Mouse (Mus musculus): ENCODE data around the gene Efr3b. TPM values are rescaled to one million over a fixed set of nuclear protein-coding genes. Genes with fewer than 3 reads are reported as not detected.
"Not testable (repeated sequence)": the region's sequence is repeated elsewhere in the genome, so short reads cannot be mapped to it uniquely, and the experiment has no call there.

Gene Efr3b
- total RNA-seq, 2 experiments from 2014 or later = 91.9 to 92.3 TPM

DNA sequence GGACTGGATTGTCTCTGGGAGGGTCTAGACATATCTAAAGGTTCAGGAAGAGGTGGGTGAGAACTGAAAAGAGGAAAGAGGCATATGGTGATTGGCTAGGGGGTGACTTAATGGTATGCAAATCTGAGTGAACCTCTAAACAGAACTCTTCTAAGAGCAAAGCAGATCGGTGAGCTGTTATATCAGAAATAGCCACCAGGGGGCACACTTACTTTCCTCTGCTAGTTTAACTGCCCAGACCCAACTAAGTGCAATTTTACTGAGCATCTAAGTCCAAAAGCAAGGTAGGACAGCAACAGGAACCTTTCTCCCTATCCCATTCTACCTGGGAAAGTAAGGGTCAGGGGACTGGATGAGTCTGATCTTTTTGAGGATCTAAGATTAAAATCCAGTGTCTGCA lies 55.0 kb downstream of the Efr3b start:
- peak; percentile 69 to 94 for DNase-seq (ENCODE audit: low spot score in 2 of 2)

DNA sequence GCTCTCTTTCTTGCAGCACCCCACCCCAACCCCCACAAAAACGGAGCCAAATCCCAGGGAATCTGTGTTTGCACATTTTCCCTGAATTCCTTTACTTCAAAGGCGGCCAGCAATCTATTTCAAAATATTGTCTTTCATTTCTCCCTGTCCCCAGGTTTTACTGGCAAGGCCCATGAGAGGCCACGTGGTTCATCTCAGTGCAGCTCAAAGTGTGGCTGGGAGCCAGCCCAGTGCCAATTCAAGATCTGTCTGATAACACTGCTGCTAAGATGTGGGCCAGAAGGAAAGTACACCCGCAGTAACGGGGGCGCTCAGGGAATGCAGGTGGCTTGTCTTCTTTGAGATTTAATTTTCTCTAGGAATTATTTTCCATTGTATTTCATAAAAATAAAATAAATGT lies 56.5 kb downstream of the Efr3b start:
- peak in 1 of 2 experiments; percentile 67 for DNase-seq (ENCODE audit: low spot score in 2 of 2)

DNA sequence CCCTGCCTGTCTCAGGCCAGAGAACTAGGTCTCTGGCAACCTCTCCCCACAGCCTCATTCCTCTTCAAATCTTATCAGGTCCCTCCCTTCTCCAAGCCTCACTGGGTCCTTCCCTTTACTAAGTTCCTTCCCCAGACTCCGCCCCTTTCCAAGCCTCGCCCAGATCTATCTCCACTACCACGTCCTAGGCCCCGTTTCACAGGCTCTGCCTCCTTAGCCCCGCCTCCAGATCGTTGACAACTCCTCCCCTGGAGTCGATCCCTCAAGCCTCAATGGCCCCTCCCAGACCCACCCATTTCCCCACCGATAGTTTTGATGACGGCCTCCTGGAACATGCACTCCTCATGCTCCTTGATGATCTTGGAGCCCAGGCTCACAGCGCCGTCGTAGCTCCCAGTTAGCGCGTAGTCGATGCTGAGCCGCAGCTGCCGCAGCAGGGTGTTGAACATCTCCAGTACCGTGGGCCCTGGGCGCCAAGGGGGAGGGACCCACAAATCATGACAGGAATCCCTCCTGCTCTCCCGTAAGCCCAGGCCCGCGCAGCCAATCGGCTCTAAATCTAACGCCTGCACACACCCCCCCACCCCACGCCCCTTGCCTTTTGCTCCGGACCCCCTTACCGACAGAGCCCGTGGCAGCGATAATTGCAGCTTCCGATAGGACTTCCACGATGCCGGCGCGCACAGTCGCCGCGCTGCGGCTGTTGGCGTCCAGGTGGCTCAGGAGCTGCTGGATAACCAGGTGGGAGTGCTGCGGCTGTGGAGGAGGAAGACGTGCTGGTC lies 57.2 kb downstream of the Efr3b start:
- DNase-seq (ENCODE audit: low spot score in 2 of 2) = peak; percentile 79 to 83

DNA sequence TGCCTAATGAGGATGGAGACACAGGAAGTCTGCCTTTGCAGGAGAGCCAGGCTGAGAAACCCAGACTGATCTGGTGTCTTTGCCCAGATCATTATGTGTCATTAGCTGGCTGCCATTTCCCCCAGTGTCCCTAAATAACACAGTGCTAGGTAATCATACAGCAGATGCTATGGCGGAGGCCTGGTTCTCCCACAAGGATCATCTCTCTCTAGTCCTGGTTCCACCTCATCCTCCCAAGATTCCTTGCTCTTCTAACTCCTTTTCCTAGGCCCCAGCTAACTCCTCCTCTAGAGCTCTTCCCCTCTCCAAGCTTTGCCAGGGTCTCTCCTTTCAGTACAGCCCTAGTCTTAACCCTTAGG lies 57.7 kb downstream of the Efr3b start:
- peak in 1 of 2 experiments; percentile 20 for DNase-seq (ENCODE audit: low spot score in 2 of 2)

DNA sequence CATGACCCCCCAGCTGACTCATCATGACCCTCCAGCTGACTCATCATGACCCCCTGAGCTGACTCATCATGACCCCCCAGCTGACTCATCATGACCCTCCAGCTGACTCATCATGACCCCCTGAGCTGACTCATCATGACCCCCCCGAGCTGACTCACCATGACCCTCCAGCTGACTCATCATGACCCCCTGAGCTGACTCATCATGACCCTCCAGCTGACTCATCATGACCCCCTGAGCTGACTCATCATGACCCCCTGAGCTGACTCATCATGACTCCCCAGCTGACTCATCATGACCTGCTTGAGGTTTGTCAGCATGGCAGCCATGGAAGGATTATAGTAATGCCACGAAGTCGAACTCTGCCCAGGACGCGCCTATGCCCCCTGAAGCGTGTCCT lies 65.5 kb downstream of the Efr3b start:
- DNase-seq (ENCODE audit: low spot score in 2 of 2) = not testable (repeated sequence)

DNA sequence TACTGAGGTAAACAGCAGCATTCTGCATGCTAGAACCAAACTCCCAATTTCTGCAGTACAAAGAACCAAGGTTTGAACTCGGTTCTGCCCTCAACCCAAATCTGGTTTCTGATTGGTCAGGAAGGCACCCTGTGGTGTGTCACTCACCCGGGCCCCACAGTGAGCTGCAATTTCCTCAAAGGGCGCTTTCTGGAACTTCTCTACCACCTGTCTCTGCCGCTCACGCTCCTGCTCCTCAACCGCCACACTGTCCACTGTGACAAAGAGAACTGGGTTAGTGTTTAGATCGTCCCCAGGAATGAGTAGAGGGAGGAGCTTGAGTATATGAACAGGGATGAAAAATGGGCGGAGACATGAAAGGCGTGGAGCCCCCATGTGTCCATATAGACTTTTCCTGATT lies 70.3 kb downstream of the Efr3b start:
- DNase-seq (ENCODE audit: low spot score in 2 of 2) = no peak

DNA sequence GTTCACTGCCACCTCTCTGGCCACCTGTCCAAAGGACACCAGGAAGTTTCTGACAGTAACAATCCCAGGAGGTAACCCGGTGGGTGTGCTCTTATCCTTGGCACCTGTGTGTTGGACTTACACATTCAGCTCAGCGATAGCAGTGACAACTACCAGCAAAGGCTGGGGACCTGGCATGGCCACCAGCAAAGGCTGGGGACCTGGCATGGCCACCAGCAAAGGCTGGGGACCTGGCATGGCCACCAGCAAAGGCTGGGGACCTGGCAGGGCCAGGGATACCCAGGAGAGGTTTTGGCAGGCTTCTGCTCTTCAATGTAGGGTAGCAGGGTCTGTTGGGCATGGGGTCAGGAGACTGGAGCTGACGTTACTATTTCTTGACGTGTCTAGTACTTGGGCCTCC lies 71.5 kb downstream of the Efr3b start:
- DNase-seq (ENCODE audit: low spot score in 2 of 2) = no peak

DNA sequence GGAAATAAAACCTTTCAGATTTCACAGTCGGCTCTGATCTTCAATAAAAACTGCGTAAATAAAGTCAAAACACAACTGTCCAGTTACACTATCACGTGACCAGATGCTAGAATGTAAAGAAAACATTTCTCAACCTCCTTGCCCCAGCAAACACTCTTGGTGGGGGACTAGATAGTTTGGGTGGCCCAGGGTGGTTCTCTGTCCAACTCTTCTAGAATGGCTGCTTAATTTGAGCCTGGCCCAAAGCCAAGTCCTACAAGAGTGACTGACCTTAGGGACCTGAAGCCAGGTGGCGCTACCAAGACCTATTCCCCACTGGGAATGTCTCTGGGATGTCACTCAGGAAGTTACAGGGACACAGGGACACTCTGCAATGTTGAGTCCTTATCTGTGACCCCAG lies 78.2 kb downstream of the Efr3b start:
- DNase-seq (ENCODE audit: low spot score in 2 of 2) = no peak

DNA sequence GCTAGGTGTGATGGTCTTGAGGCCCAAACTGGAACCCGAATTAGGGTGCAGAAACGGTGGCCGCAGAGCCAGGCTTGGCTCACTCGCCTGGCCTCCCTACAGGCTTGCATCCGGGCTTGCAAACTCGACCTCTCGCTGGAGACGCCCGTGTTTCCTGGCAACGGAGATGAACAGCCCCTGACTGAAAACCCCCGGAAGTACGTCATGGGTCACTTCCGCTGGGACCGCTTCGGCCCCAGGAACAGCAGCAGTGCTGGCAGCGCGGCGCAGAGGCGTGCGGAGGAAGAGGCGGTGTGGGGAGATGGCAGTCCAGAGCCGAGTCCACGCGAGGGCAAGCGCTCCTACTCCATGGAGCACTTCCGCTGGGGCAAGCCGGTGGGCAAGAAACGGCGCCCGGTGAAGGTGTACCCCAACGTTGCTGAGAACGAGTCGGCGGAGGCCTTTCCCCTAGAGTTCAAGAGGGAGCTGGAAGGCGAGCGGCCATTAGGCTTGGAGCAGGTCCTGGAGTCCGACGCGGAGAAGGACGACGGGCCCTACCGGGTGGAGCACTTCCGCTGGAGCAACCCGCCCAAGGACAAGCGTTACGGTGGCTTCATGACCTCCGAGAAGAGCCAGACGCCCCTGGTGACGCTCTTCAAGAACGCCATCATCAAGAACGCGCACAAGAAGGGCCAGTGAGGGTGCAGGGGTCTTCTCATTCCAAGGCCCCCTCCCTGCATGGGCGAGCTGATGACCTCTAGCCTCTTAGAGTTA lies 78.7 kb downstream of the Efr3b start:
- peak; percentile 78 to 85 for DNase-seq (ENCODE audit: low spot score in 2 of 2)

DNA sequence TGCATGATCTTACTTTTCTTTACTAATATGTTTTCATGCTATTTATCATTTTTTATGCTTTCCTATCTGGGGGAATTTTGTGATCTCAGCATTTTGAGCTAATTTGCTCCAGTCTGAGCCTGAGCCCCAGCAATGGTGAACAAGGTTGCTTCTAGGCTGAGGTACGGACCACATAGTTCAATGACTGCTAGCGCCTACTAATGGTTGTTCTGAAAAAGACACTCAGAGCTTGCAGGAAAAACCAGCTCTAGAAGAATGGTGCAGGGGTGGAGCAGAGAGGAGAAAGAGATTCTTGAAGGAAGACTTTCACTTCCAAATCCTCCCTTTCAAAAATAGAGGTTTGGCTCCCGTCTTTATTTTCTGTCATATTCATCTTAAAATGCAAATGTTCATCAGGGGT lies 82.4 kb downstream of the Efr3b start:
- no peak for DNase-seq (ENCODE audit: low spot score in 2 of 2)

DNA sequence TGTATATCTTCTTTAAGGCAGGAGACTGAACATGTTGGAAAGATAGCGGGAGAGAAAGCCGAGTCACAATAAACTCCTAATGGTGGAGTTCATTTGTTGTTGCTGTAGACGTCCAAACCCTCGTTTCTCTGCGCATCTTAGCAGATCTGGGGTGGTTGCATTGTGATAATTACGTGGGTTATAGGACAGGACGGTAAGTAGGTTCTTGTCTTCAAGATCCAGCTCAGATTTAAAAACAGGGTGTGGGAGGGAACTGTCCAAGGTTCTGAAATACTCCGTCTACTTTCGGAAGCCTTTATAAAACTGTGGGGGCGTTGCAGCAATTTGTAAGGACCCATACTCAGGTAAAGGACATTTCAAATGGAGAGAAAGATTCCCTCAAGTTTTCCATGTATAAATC lies 83.3 kb downstream of the Efr3b start:
- no peak for DNase-seq (ENCODE audit: low spot score in 2 of 2)

DNA sequence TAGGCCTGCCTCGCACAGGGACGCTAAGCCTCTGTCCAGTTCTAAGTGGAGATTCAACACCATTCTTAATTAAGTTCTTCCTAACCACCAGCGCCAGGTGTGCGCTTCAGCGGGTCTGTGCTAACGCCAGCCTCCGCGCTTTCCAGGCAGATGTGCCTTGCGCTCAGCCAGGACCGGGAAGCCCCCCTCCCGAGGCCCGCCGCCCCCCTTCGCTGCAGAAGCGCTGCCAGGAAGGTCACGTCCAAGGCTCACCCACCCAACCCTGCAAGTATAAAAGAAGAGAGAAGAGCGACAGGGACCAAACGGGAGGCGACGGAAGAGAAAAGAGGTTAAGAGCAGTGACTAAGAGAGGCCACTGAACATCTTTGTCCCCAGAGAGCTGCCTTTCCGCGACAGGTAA lies 84.1 kb downstream of the Efr3b start, which contains the start of gene Pomc:
Pomc (plus strand) TSS at position 301 of the 400 bp plus-strand sequence.
- no peak for DNase-seq (ENCODE audit: low spot score in 2 of 2)

DNA sequence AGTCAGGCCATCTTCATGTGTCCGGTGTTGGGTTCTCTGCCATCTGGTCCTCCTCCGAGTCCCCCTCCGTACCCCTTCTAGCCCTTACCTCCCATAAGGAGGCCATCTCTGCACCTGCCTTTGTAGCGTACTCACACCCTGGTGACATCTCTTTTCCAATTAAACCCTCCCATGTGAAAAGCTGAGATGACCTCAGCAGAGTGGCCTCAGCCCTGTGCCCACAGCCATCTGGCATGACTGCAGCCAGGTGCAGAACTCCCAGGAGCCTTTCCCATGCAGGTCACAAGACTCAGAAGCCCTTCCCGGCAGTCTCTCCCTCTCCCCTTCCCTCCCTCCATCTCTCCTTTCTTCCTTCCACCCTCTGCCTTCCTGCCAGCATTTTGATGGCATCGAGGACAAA lies 91.2 kb downstream of the Efr3b start:
- no peak for DNase-seq (ENCODE audit: low spot score in 2 of 2)

DNA sequence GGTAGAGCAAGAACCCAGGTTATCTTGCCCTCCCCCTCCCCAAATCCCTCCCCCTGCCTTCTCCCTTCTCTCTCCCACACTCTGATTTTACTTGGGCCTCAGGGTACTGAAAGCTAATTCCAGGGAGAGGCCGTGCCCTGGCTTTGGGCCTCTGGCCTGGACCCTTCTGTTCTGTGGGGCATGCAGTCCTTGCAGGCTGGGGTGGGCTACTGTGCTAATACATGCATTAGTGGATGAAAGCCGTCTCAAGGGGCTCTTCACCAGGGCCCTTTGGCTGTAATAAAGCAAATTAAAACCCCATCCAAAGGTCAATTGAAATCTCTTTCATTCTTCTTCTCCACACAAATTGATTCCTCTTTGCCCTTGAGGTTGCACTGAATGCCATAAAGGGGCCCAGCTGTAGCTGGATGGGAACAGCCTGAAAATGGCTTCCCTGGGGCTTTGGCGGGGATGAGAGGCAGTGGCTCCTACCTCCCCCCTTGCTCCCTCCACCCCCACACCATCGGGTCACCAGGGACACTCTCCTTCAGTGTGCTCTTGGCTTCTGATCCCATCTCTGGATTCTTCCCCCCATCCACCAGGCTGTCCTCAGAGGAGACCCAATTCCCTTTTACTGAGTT lies 94.2 kb downstream of the Efr3b start:
- DNase-seq (ENCODE audit: low spot score in 2 of 2) = no peak

DNA sequence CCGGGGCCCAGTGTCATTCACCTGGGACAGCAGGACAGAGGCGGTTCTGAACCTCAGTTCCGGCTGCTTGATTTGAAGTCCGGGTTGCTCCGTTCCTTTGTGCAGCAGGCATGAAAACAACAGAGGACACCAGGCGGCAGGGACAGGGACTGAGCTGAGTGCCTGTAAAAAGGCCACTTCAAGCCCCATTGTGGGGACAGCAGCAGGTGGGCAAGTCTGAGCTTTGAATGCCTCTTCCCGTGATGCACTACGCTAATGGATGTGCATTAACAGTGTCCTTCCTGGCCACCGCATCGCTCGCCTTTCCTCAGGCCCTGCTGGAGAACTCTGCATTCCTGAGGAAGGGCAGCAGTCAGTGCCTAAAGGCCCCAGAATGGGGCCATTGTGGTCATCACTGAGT lies 96.7 kb downstream of the Efr3b start:
- no peak for DNase-seq (ENCODE audit: low spot score in 2 of 2)

DNA sequence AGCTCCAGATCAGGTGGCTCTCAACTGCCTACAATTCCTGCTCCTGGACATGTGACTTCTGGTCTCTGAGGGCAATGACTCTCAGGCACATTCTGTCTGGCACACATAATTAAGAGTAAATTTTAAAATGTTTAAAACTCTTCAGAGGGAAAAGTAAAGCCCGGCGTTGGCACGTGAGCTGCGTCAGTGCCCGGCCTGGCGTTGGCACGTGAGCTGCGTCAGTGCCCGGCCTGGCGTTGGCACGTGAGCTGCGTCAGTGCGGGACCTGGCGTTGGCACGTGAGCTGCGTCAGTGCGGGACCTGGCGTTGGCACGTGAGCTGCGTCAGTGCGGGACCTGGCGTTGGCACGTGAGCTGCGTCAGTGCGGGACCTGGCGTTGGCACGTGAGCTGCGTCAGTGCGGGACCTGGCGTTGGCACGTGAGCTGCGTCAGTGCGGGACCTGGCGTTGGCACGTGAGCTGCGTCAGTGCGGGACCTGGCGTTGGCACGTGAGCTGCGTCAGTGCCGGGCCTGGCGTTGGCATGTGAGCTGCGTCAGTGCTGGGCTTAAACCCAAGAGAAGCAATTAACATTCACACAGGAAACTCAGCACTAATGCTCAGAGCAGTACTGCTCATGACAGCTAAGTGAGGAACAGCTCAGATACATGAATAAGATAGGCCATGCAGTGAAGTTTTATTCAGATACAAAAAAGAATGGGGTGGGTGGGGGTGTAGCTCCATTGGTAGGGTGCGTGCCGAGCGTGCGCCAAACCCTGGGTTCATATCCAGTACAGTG lies 108.4 kb downstream of the Efr3b start:
- peak; percentile 35 to 75 for DNase-seq (ENCODE audit: low spot score in 2 of 2)

DNA sequence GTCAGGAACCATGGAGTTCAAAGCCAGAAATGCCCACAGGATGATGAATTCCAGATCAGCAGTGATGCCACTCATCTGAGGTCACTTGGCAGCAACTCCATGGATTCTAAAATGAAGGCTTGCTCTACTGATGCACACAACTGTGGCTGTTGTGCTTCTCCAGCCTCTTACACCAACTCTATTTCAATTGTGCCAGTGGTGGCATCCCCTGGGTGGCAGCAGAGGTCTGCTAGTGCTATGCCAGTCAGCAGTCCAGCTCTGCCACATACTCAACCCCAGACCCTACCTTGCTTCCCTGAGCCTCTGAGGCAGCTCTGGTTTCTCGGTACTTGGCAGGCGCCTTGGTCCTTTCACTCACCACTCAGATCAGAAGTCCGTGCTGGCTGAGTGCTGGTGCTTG lies 109.9 kb downstream of the Efr3b start:
- peak in 1 of 2 experiments; percentile 64 for DNase-seq (ENCODE audit: low spot score in 2 of 2)

DNA sequence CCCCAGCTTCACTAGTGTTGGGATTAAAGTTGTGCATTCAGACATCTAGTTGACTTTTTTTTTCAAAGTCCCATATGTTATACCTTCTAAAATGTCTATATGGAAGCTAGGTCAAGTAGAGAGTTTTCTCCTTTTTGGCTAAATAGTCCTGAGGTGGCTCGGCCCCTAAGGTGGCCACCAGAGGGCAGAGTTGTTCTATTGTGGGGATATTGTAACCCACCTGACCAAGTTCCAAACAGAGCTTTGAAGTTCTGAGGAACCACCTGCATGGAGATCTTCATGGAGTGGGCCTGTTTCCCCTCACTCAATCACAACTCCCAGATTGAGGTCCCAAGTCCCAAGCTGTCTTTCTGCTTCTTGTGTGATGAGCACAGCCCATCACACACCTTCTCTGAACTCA lies 112.6 kb downstream of the Efr3b start:
- peak; percentile 49 to 80 for DNase-seq (ENCODE audit: low spot score in 2 of 2)

DNA sequence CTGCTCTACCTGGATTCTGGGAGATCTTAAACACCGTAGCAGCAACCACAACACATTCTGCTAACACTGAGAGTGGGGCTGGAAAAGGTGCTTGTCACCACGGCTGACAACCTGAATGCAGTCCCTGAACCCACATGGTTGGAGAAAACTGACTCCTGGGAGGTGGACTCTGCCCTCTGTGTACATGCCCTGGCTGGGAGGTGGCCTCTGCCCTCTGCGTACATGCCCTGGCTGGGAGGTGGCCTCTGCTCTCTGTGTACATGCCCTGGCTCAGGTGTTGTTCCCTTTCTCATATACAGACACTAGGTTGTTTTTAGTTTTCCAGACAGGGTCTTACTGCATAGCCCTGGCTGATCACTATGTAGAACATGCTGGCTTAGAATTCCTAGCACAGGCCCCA lies 119.3 kb downstream of the Efr3b start:
- no peak for DNase-seq (ENCODE audit: low spot score in 2 of 2)

DNA sequence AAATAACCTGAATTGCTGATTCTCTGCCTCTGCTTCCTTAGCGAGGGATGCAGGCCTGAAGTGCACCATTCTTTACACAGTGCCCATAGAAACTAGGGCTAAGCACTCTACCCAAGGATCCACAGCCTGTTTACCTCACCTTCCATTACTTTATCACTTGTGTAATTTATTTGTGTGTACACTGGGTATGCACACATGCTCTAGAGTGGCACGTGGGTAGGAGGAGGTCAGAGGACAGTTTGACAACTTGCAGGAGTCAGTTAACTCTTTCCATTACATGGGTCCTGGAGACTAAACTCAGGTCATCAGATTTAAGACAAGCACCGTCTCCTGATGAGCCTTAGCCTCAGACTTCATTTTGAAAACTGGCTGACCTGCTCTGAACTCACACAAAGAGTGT lies 120.1 kb downstream of the Efr3b start:
- DNase-seq (ENCODE audit: low spot score in 2 of 2) = no peak

DNA sequence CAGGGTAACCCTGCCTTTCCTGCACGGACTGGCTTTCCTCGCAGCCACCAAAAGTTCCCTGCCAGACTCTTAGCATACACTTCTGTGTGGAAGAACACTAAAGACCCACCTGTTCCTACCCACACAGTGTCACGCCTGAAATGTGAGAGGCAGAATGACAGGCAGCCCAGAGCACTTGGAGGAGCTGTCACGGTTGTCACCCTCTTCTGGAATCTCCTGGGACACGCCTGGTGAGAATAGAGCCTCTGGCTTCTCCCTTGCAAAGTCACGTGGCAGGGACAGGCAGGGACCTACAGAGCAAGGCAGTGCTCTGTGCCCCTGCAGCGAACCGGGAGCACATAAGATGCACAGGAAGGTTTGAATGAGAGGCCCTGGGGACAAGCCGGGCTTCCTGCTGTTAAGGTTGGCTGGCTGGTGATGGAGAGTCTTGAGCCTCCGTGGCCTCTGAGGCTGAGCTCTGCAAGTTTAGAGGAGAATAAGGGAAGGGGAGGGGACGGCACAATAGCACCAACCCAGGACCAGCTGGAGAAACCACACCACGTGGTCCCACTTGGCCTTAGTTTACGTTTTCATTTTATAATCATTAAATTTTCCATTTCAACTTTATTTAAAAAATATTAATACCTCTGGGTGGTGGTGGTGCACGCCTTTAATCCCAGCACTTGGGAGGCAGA lies 120.9 kb downstream of the Efr3b start:
- DNase-seq (ENCODE audit: low spot score in 2 of 2) = no peak
